Mouse (Mus musculus): Measurements from ENCODE around the gene Gm20388. TPM values are rescaled to one million over a fixed set of nuclear protein-coding genes. Genes with fewer than 3 reads are reported as not detected.

Gene Gm20388
- total and polyA plus RNA-seq, 2 experiments from 2014 or later: 17.3 TPM; not detected in 1

GRCm38 (mm10) chr8:122993031-122993430 is 3082.4 kb downstream of the Gm20388 start:
- Histone ChIP-seq H3K9me3 (replicated peaks; ENCODE audit: control insufficient read depth, low read length) (no peaks in the 10 kb centered on the region), H3K36me3 (replicated peaks; ENCODE audit: control insufficient read depth, insufficient read depth, low read length) (no peaks in the 10 kb centered on the region), H3K27me3 (ENCODE audit: control insufficient read depth, insufficient read depth, low read length) (no peaks in the 10 kb centered on the region), H3K9ac (replicated peaks; ENCODE audit: low read depth, low read length) (no peak overlapping the region), H3K4me1 (ENCODE audit: control insufficient read depth, insufficient read depth) (peaks cover 28% of the 10 kb centered on the region), H3K27ac (ENCODE audit: low read depth) (no peak overlapping the region), H3K4me2 (ENCODE audit: low read depth, low read length) (no peak overlapping the region), H3K4me3 (ENCODE audit: low read depth, low read length) (no peak overlapping the region)
- TF ChIP-seq CTCF (IDR thresholded peaks at IDR 0.05; ENCODE audit: low read depth) (no peak), EP300 (IDR thresholded peaks at IDR 0.05; ENCODE audit: low read depth) (no peak)
- ATAC-seq (ENCODE audit: insufficient read depth, low read depth) (no peak), DNase-seq (ENCODE audit: low spot score) (no peak)
- WGBS: 70% methylated on average over 3 of the region's 3 CpGs

- no peak for DNase-seq (ENCODE audit: low spot score)
- WGBS: 31% methylated on average over 5 of the region's 5 CpGs
- no peaks in the 10 kb centered on the region for H3K27me3 ChIP-seq (ENCODE audit: control insufficient read depth, insufficient read depth, low read length)
- peaks cover 32% of the 10 kb centered on the region for H3K4me1 ChIP-seq (ENCODE audit: control insufficient read depth, insufficient read depth)
- no peak overlapping the region for H3K4me2 ChIP-seq (ENCODE audit: low read depth, low read length)
- H3K27ac ChIP-seq (ENCODE audit: low read depth): no peak overlapping the region
- no peaks in the 10 kb centered on the region for H3K9me3 ChIP-seq (replicated peaks; ENCODE audit: control insufficient read depth, low read length)
- H3K4me3 ChIP-seq (ENCODE audit: low read depth, low read length): no peak overlapping the region
- H3K9ac ChIP-seq (replicated peaks; ENCODE audit: low read depth, low read length): no peak overlapping the region
- ATAC-seq (ENCODE audit: insufficient read depth, low read depth): no peak
- TF ChIP-seq CTCF (IDR thresholded peaks at IDR 0.05; ENCODE audit: low read depth) (no peak), EP300 (IDR thresholded peaks at IDR 0.05; ENCODE audit: low read depth) (no peak)
- no peaks in the 10 kb centered on the region for H3K36me3 ChIP-seq (replicated peaks; ENCODE audit: control insufficient read depth, insufficient read depth, low read length)
Measured at GRCm38 (mm10) chr8:122993740-122994139, 3083.1 kb downstream of the Gm20388 start.

- 26% methylated on average over 4 of the region's 4 CpGs for WGBS
Measured at GRCm38 (mm10) chr8:122997963-122998362, 3087.3 kb downstream of the Gm20388 start.

GRCm38 (mm10) chr8:123000311-123000710 is 3089.7 kb downstream of the Gm20388 start:
- H3K27ac ChIP-seq (ENCODE audit: low read depth): no peak overlapping the region
- no peaks in the 10 kb centered on the region for H3K27me3 ChIP-seq (ENCODE audit: control insufficient read depth, insufficient read depth, low read length)
- no peak overlapping the region for H3K4me2 ChIP-seq (ENCODE audit: low read depth, low read length)
- H3K4me3 ChIP-seq (ENCODE audit: low read depth, low read length): no peak overlapping the region
- no peak for ATAC-seq (ENCODE audit: insufficient read depth, low read depth)
- H3K36me3 ChIP-seq (replicated peaks; ENCODE audit: control insufficient read depth, insufficient read depth, low read length): no peaks in the 10 kb centered on the region
- H3K4me1 ChIP-seq (ENCODE audit: control insufficient read depth, insufficient read depth): peaks cover 30% of the 10 kb centered on the region
- no peaks in the 10 kb centered on the region for H3K9me3 ChIP-seq (replicated peaks; ENCODE audit: control insufficient read depth, low read length)
- no peak for TF ChIP-seq CTCF (IDR thresholded peaks at IDR 0.05; ENCODE audit: low read depth)
- no peak for TF ChIP-seq EP300 (IDR thresholded peaks at IDR 0.05; ENCODE audit: low read depth)
- DNase-seq (ENCODE audit: low spot score): no peak
- no peak overlapping the region for H3K9ac ChIP-seq (replicated peaks; ENCODE audit: low read depth, low read length)
- WGBS: 53% methylated on average over 2 of the region's 2 CpGs

More at GRCm38 (mm10) chr8:122997963-122998362, 3087.3 kb downstream of the Gm20388 start:
- TF ChIP-seq CTCF (IDR thresholded peaks at IDR 0.05; ENCODE audit: low read depth): no peak
- no peak for TF ChIP-seq EP300 (IDR thresholded peaks at IDR 0.05; ENCODE audit: low read depth)
- ATAC-seq (ENCODE audit: insufficient read depth, low read depth): no peak
- H3K4me3 ChIP-seq (ENCODE audit: low read depth, low read length): no peak overlapping the region
- H3K36me3 ChIP-seq (replicated peaks; ENCODE audit: control insufficient read depth, insufficient read depth, low read length): no peaks in the 10 kb centered on the region
- H3K4me1 ChIP-seq (ENCODE audit: control insufficient read depth, insufficient read depth): peaks cover 20% of the 10 kb centered on the region
- no peaks in the 10 kb centered on the region for H3K9me3 ChIP-seq (replicated peaks; ENCODE audit: control insufficient read depth, low read length)
- no peak for DNase-seq (ENCODE audit: low spot score)
- no peak overlapping the region for H3K9ac ChIP-seq (replicated peaks; ENCODE audit: low read depth, low read length)
- no peak overlapping the region for H3K27ac ChIP-seq (ENCODE audit: low read depth)
- no peak overlapping the region for H3K4me2 ChIP-seq (ENCODE audit: low read depth, low read length)
- H3K27me3 ChIP-seq (ENCODE audit: control insufficient read depth, insufficient read depth, low read length): no peaks in the 10 kb centered on the region

- TF ChIP-seq CTCF (IDR thresholded peaks at IDR 0.05; ENCODE audit: low read depth) (0 out of 2 replicates have a peak, but pooled peaks have one; percentile 9), EP300 (IDR thresholded peaks at IDR 0.05; ENCODE audit: low read depth) (no peak)
- peaks cover 33% of the 10 kb centered on the region for H3K4me1 ChIP-seq (ENCODE audit: control insufficient read depth, insufficient read depth)
- H3K9ac ChIP-seq (replicated peaks; ENCODE audit: low read depth, low read length): no peak overlapping the region
- no peak overlapping the region for H3K4me3 ChIP-seq (ENCODE audit: low read depth, low read length)
- no peaks in the 10 kb centered on the region for H3K36me3 ChIP-seq (replicated peaks; ENCODE audit: control insufficient read depth, insufficient read depth, low read length)
- no peaks in the 10 kb centered on the region for H3K27me3 ChIP-seq (ENCODE audit: control insufficient read depth, insufficient read depth, low read length)
- no peaks in the 10 kb centered on the region for H3K9me3 ChIP-seq (replicated peaks; ENCODE audit: control insufficient read depth, low read length)
- H3K4me2 ChIP-seq (ENCODE audit: low read depth, low read length): no peak overlapping the region
- no peak for DNase-seq (ENCODE audit: low spot score)
- H3K27ac ChIP-seq (ENCODE audit: low read depth): peak overlapping the region; percentile 8; the same call in 1 of the 2 replicates
- WGBS: 48% methylated on average over 14 of the region's 14 CpGs
- ATAC-seq (ENCODE audit: insufficient read depth, low read depth): no peak
Measured at GRCm38 (mm10) chr8:123004033-123004922, 3093.6 kb downstream of the Gm20388 start.
